Mouse (Mus musculus) urinary bladder, postnatal 25 days (tissue): ENCODE measurements around the gene Fam19a1.

Source experiments
- DNase-seq: peaks from one replicate; pipeline ENCODE4 v3.0.0; 2022; ENCODE audit warnings: low spot score

The Fam19a1 gene

DNA sequence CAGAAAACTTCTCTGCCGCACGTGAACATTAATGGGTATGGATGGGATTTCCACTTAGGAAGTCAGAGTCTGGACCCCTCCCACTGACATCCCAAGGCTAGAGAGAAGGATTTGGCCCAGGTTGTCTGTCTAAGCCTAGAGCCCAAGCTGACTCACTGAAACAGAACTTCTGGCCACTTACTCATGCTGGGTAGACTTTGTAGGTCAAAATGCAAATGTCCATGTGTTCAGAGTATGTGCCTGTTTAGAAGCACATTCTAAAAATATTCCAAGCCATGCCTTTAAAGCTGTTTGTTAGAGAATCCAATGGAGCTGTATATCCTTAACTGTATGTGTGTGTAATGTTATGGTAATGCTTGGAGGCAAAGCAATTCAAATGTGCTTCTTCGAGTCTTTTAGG lies 145.7 kb downstream of the Fam19a1 start:
- DNase-seq = no peak

DNA sequence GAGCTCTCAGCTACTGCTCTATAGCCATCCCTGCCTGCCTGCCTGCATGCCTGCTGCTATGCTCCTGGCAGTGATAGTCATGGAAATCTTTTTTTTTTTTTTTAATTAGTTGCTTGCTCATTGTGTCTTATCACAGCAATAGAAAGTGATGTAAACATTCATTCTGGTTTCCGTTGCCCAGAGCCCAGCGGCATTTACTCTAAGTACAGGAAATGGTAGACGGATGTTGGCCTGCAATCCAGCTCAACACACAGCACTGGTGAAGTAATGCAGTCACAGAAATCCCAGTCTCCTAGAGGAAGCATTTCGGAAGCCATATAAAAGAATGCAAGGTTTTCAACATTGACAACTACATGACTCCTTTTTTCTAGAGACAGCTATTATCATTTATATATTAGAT lies 153.5 kb downstream of the Fam19a1 start:
- no peak for DNase-seq

- no peak for DNase-seq
These were observed 155.8 kb downstream of the Fam19a1 start for GRCm38 (mm10) chr6:96268788-96269187.

GRCm38 (mm10) chr6:96270436-96270835 lies 157.5 kb downstream of the Fam19a1 start:
- DNase-seq = no peak

- DNase-seq = no peak
These were observed 170.8 kb downstream of the Fam19a1 start for GRCm38 (mm10) chr6:96283731-96284130.

GRCm38 (mm10) chr6:96284590-96284989 lies 171.6 kb downstream of the Fam19a1 start:
- no peak for DNase-seq

GRCm38 (mm10) chr6:96286276-96286675 lies 173.3 kb downstream of the Fam19a1 start:
- no peak for DNase-seq

GRCm38 (mm10) chr6:96287377-96287776 lies 174.4 kb downstream of the Fam19a1 start:
- DNase-seq = no peak

GRCm38 (mm10) chr6:96289672-96290071 lies 176.7 kb downstream of the Fam19a1 start:
- DNase-seq = no peak

GRCm38 (mm10) chr6:96347491-96347890 lies 234.5 kb downstream of the Fam19a1 start:
- DNase-seq = no peak

DNA sequence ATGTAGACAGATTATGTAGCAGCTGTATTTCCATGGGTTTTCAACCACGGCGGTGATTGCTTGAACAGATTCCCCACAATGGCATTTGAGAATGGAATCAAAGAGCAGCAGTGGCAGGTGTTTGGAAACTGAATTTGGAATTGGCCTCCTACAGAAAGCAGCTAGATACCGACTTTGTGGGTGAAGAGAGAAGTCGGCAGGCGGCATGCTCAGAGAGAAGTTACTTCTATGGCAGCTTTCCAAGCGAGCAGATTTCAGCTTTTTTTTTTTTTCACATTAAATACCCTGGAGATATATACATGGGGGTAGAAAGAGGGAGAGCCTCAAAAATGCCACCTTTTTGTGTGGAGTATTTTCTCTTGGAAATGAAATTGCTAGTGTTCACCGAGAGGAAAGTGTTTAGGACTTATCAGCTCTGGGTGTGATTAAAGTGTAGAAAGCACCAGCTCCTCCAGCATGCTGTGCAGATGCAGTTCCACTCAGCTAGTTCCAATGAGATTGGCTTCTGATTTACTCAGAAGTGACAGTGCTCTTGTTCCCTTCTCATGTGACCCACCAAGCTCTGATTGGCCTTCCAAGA lies 236.6 kb downstream of the Fam19a1 start:
- no peak for DNase-seq

GRCm38 (mm10) chr6:96369544-96369943 lies 256.6 kb downstream of the Fam19a1 start:
- DNase-seq = no peak

- no peak for DNase-seq
These were observed 259.9 kb downstream of the Fam19a1 start for GRCm38 (mm10) chr6:96372848-96373247.

- no peak for DNase-seq
These were observed 260.3 kb downstream of the Fam19a1 start for GRCm38 (mm10) chr6:96373274-96373673.

DNA sequence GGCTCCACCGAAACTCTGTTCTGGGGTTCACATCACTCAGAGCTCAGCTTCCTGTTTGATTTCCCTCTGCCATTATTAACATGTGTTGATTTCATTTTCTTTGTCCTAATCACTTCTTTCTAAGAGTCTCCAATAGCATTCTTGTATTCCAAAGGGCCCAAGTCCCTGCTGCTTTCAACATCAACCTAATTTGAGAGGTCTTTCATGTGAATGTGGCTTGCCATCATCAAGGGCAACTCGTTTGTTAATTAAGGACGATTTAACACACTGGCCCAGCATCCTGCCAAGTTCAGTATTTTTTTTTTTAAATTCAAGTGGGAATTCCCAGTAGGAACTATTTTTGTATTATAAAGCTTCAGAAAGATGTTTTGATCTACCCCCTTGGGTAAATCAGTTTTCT lies 263.8 kb downstream of the Fam19a1 start:
- DNase-seq = no peak

DNA sequence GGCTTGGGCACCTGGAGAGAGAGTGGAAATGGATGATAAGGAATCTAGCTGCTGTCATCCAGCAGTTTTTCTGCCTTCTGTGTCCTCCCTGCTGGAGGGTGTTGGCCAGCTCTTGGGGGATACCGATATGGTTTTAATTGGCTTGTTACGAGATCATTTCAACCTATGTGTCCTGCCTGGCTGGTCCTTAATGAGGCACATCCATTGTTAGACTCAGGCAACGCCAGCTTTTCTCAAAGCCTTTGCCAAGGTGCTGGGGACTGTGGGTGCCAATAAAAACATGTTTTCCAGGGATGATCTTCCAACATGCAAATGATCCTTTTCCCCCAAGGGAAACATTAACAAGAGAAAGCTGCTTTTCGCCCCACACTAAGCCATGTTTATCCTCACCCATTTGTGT lies 266.3 kb downstream of the Fam19a1 start:
- no peak for DNase-seq

DNA sequence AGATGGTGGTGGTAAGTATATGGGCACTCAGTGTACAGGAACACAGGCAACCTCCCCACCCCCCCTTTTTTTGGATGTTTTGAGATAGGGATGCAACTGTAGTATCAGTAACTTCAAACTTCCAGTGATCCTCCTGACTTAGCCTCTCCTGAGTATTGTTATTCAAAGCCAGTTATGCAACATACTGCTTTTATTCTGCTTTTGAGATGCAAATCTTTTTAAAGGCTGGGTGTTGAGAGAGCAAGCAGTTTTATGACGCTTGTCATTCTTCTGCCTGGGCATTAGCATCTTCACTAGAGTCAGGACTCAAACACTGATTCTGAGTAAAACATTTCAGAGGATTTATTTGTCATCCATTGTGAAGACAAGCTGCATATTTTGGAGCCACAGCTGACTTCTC lies 271.5 kb downstream of the Fam19a1 start:
- no peak for DNase-seq

GRCm38 (mm10) chr6:96418866-96419265 lies 305.9 kb downstream of the Fam19a1 start:
- no peak for DNase-seq

DNA sequence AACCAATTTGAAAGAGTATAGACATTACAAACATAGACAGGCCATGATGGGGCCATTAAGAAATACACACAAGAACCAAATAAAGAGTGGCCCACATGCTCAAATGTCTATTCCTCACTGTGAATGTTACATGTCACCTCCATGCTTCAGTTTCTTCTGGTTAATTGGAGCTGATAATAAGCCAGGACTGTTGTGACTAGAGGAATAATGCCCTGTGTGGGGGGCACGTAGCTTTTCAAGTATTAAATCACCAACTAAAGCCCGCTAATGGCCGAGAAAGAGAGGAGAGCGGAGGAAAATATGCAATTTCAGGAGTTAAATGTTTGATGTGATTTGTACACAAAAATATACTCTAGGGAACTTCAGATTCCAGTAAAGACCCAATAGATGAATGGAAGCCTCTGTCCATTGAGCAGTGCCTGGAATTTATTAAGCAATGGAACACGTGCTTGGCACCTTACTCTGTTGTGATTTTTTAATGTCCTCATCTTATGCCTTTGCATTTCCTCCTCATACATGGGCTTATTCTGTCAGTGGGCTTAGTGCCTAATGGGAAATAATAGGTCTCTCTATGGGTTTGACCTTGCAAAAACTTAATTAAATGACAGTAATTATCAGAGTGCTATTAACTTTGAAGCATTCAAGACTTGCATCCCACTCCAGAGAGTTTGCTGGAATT lies 306.9 kb downstream of the Fam19a1 start:
- DNase-seq = no peak

- DNase-seq = no peak
These were observed 307.6 kb downstream of the Fam19a1 start for GRCm38 (mm10) chr6:96420515-96420914.

DNA sequence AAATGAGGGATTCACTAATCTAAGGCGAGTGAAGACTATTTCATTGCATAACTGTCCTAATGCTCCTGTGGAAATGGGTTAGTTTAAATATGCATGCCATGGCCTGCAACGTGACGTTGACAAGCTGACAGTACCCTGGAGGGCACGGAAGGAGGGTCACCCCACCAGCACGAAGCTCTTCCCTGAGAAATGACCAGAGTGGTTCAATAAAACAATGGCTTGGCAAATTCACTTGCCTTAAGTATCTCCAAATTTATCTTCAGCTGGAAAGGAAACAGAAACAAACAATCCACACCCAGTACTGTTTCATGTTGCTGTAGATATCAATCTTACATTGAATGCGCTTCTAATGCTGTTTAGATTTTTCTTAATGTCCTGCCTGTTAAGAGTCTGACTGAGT lies 316.4 kb downstream of the Fam19a1 start:
- no peak for DNase-seq

GRCm38 (mm10) chr6:96432397-96432796 lies 319.4 kb downstream of the Fam19a1 start:
- no peak for DNase-seq

GRCm38 (mm10) chr6:96433896-96434295 lies 320.9 kb downstream of the Fam19a1 start:
- DNase-seq = no peak

GRCm38 (mm10) chr6:96435545-96435944 lies 322.6 kb downstream of the Fam19a1 start:
- DNase-seq = no peak
